Mouse (Mus musculus) midbrain, embryonic 11.5 days (tissue): Measurements from ENCODE around the gene Bex2. TPM values are rescaled to one million over a fixed set of nuclear protein-coding genes. Genes with fewer than 3 reads are reported as not detected.
"Not testable (repeated sequence)": the region's sequence is repeated elsewhere in the genome, so short reads cannot be mapped to it uniquely, and the experiment has no call there.

Experiments used
- ATAC-seq: fragments of 200-750 bp; cut with Nextera tagmentation; 2 replicates; pipeline ENCODE4 v1.8.0; 2017; ENCODE audit warnings: moderate TSS enrichment, moderate library complexity; ENCODE audit not compliant: low FRiP score
- DNase-seq: peaks from one replicate; pipeline ENCODE4 v3.0.0; 2015; ENCODE audit warnings: low spot score; ENCODE audit errors: missing footprints
- H3K27ac ChIP-seq: fragments of 300-500 bp; sonication (generic); 2 replicates; pipeline ENCODE4 v1.5.1; 2014; ENCODE audit warnings: low read depth, low read length
- H3K27me3 ChIP-seq: fragments of 300-500 bp; sonication (generic); 2 replicates; pipeline ENCODE4 v1.6.1; 2014; ENCODE audit warnings: mild to moderate bottlenecking, low read length, moderate library complexity, mixed read lengths; ENCODE audit not compliant: control insufficient read depth, insufficient read depth
- H3K36me3 ChIP-seq: fragments of 300-500 bp; sonication (generic); 2 replicates; pipeline ENCODE4 v1.6.1; 2014; ENCODE audit warnings: mild to moderate bottlenecking, low read length, moderate library complexity, mixed read lengths; ENCODE audit not compliant: control insufficient read depth, insufficient read depth
- H3K4me1 ChIP-seq: fragments of 300-500 bp; sonication (generic); 2 replicates; pipeline ENCODE4 v1.6.1; 2014; ENCODE audit warnings: low read length; ENCODE audit not compliant: control insufficient read depth, insufficient read depth
- H3K4me2 ChIP-seq: fragments of 300-500 bp; sonication (generic); 2 replicates; pipeline ENCODE4 v1.6.1; 2014; ENCODE audit warnings: mild to moderate bottlenecking, moderate library complexity
- H3K4me3 ChIP-seq: fragments of 300-500 bp; sonication (generic); 2 replicates; pipeline ENCODE4 v1.5.1; 2014; ENCODE audit warnings: low read depth, low read length
- H3K9ac ChIP-seq: fragments of 300-500 bp; sonication (generic); 2 replicates; pipeline ENCODE4 v1.6.1; 2014; ENCODE audit warnings: low read length
- H3K9me3 ChIP-seq: fragments of 300-500 bp; sonication (generic); 2 replicates; pipeline ENCODE4 v1.6.1; 2016; ENCODE audit warnings: low read length; ENCODE audit not compliant: control insufficient read depth
- WGBS: fragments of 180-500 bp; shearing (Covaris S2); extraction: QIAGEN DNeasy Blood & Tissue Kit; methylation state at CpG from one replicate; pipeline ENCODE4 v1.1.7; 2014; 5-methylcytosine and 5-hydroxymethylcytosine counted together
- polyA plus RNA-seq: library from polyadenylated mRNA; unstranded; fragments of >200 nt; fragmentation: Nextera tagmentation; extraction: Ambion mirVana; gene quantifications from 2 replicates; pipeline ENCODE4 v1.2.1, GENCODE M21; 2014

Gene Bex2
- 318 and 322 TPM in 2 replicates for polyA plus RNA-seq

DNA sequence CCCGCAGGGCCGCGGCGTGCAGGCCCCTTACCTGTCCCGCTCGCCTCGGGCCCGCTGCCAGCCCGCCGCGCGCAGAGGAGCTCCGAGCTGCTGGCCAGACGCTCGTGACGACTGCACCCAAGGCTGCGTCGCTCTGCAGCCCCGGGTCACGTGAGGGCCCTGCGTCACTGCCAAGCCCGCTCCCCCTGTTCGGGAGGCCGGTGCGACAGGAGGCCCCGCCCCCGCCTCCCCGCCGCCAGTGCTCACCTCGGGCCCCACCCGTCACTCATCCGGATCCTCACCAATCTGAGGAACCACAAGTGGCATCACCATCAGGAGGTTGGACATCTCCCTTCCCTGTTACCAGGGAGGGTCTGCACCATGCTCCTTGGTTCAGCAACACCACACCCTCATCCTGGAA, at the start of gene Bex2:
Bex2 (minus strand) TSS at position 217 of the 400 bp plus-strand sequence.
- H3K27me3 ChIP-seq, DNase-seq, H3K4me1 ChIP-seq, H3K9me3 ChIP-seq, H3K36me3 ChIP-seq: not testable (repeated sequence)
- no CpG with 5 or more reads among the region's 32 CpGs for WGBS
- Histone ChIP-seq H3K9ac (peak within 1 kb of the TSS; percentile 62), H3K4me3 (peak within 1 kb of the TSS; percentile 37), H3K27ac (peak within 1 kb of the TSS; percentile 22; the same call in 1 of the 2 replicates), H3K4me2 (peak within 1 kb of the TSS; percentile 33)
- ATAC-seq, result peak; percentile 98

- Histone ChIP-seq H3K9me3 (no peaks in the 10 kb centered on the region), H3K36me3 (no peaks in the 10 kb centered on the region), H3K27ac (peak overlapping the region; percentile 67), H3K9ac (peak overlapping the region; percentile 62), H3K4me3 (peak overlapping the region; percentile 32), H3K4me2 (peak overlapping the region; percentile 46), H3K27me3 (no peaks in the 10 kb centered on the region; the same call in 1 of the 2 replicates), H3K4me1 (no peaks in the 10 kb centered on the region)
- ATAC-seq (peak; percentile 99), DNase-seq (peak; percentile 97)
- 23% methylated on average over 23 of the region's 23 CpGs for WGBS
These were observed 47.5 kb upstream of the Bex2 start for GRCm38 (mm10) chrX:136115419-136115961.

- 47% methylated on average over 4 of the region's 4 CpGs for WGBS
- Histone ChIP-seq H3K9me3 (no peaks in the 10 kb centered on the region), H3K4me1 (no peaks in the 10 kb centered on the region), H3K27me3 (no peaks in the 10 kb centered on the region; the same call in 1 of the 2 replicates), H3K4me2 (peak overlapping the region; percentile 46), H3K9ac (no peak overlapping the region), H3K4me3 (no peak overlapping the region), H3K27ac (no peak overlapping the region), H3K36me3 (no peaks in the 10 kb centered on the region)
- DNase-seq (no peak), ATAC-seq (0 out of 2 replicates have a peak, but pooled peaks have one; percentile 1)
These were observed 47.0 kb upstream of the Bex2 start for GRCm38 (mm10) chrX:136115015-136115414.

GRCm38 (mm10) chrX:136107942-136108341, 39.9 kb upstream of the Bex2 start:
- no peak for ATAC-seq
- H3K27me3 ChIP-seq, result no peaks in the 10 kb centered on the region; the same call in 1 of the 2 replicates
- H3K9me3 ChIP-seq, result no peaks in the 10 kb centered on the region
- WGBS, result 48% methylated on average over 6 of the region's 6 CpGs
- no peak overlapping the region for H3K27ac ChIP-seq
- DNase-seq, result peak; percentile 89
- H3K4me1 ChIP-seq, result no peaks in the 10 kb centered on the region
- H3K4me2 ChIP-seq, result no peak overlapping the region
- H3K36me3 ChIP-seq, result no peaks in the 10 kb centered on the region
- no peak overlapping the region for H3K9ac ChIP-seq
- no peak overlapping the region for H3K4me3 ChIP-seq

DNA sequence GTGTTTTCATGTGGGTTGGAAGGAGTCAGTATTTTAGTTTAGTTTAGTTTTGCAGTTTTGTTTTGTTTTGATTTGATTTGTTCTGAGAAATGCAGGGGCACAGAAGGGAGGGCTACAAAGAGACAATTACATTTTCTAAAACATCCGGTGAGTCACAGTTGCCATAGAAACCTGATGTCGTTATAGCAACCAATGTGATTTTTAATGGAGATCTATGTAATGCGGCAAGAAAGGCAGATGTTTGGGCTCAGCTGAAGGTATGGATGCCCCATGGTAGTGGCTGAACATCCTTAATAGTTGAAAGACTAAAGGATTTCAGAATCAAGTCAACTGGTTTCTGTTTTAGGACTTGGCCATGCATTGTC, 36.7 kb upstream of the Bex2 start:
- Histone ChIP-seq H3K9ac (no peak overlapping the region), H3K9me3 (no peaks in the 10 kb centered on the region), H3K27me3 (no peaks in the 10 kb centered on the region; the same call in 1 of the 2 replicates), H3K27ac (no peak overlapping the region), H3K4me2 (no peak overlapping the region), H3K4me1 (no peaks in the 10 kb centered on the region), H3K36me3 (no peaks in the 10 kb centered on the region), H3K4me3 (no peak overlapping the region)
- ATAC-seq (no peak), DNase-seq (no peak)
- 55% methylated on average over 3 of the region's 3 CpGs for WGBS

DNA sequence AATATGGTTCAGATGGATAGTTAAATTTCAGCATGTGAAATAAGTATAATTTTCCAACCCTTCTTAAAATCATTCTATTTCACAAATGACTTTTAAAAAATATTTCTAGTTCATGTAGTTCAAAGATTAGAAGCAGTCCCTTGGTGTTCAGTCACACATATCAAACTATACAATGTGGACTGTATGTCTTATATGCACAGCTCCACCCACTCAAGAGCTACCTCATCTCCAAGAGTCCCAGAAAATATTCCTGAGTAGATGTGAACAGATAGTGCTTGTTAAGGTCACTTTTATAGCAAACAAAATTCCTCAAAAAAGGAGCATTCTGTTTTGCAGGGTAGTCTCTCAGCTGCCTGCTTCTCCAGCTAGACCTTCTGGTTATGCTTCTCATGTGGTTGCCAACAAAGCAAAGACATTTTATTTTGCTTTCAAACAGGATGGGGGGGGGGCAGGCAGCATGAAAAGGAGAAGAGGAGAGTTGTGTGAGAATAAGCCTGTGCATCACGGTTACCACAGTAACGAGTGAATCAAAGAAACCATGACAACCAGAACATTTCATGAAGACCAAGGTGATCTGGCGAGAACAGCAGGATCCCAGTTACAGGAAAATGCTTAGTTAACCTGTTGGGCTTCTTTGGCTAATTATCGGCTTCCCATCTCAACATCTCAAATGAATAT, 36.1 kb upstream of the Bex2 start:
- ATAC-seq, result no peak
- no peak overlapping the region for H3K27ac ChIP-seq

DNA sequence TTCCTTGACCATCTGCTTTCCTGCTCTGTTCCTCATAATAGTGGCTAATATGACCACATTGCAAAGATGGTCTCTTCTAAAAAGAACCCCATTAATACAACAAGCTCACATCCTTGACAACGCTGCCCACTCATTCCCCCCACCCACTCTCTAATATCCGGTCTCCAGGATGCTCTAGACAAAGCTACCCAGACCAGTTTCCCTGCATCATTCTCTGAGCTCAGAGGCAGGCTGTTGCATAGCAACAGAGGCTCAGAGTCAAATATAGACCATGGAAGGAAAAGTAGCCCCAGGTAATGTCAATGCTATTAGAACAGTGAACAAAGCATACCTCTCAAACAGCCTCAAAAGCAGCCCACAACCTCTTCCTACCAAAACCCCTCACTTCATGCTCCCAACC, 26.4 kb upstream of the Bex2 start:
- WGBS, result 49% methylated on average over 2 of the region's 2 CpGs
- Histone ChIP-seq H3K4me1 (no peaks in the 10 kb centered on the region), H3K4me3 (no peak overlapping the region), H3K9ac (no peak overlapping the region), H3K27me3 (no peaks in the 10 kb centered on the region), H3K9me3 (no peaks in the 10 kb centered on the region), H3K4me2 (no peak overlapping the region), H3K27ac (no peak overlapping the region), H3K36me3 (no peaks in the 10 kb centered on the region)
- no peak for ATAC-seq
- no peak for DNase-seq

More for the DNA sequence above, 36.1 kb upstream of the Bex2 start:
- no peak for DNase-seq
- H3K27me3 ChIP-seq, result no peaks in the 10 kb centered on the region
- no peaks in the 10 kb centered on the region for H3K9me3 ChIP-seq
- no peak overlapping the region for H3K9ac ChIP-seq
- WGBS, result 51% methylated on average over 4 of the region's 4 CpGs
- no peak overlapping the region for H3K4me2 ChIP-seq
- no peak overlapping the region for H3K4me3 ChIP-seq
- H3K4me1 ChIP-seq, result no peaks in the 10 kb centered on the region
- no peaks in the 10 kb centered on the region for H3K36me3 ChIP-seq

DNA sequence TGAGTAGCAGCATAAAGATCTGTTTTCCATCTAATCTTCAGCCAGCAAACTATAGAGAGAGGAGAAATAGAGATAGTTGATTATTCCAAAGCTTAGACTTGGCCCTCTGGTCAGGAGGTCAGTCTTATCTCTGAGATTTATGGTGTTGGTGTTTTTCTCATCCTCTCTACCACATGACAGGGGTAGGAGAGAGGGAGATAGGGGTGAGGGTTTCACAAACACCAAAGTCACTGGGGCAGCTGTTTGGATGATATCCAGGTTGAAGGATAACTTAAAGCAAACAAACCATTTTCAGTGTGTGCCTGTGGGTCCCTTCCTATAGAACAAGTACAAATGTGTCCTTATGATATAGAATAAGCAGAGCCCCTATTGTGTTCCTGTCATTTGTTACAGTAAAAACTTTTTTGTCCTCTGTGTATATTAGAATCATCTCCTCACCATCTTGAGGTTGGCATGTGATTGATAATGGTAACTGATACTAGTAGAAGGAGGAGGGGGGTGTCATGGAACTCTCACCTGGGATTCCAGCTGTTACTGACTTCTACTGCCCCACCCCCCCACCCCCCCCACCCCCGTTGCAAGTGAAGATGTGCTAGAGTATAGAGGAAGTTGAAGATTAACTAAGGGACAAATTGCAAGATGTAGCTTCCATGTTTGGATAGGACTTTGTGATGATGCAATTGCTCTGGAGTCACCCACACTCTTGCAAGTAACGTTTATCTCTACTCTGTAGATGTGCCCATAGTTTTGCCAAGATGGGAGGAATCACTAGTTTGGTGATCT, 24.7 kb upstream of the Bex2 start:
- ATAC-seq (no peak), DNase-seq (no peak)
- no peaks in the 10 kb centered on the region for H3K4me1 ChIP-seq
- H3K27ac ChIP-seq, result no peak overlapping the region
- H3K4me2 ChIP-seq, result no peak overlapping the region
- H3K9ac ChIP-seq, result no peak overlapping the region
- WGBS, result 43% methylated on average over 2 of the region's 2 CpGs
- no peaks in the 10 kb centered on the region for H3K27me3 ChIP-seq
- no peaks in the 10 kb centered on the region for H3K36me3 ChIP-seq
- H3K9me3 ChIP-seq, result no peaks in the 10 kb centered on the region
- no peak overlapping the region for H3K4me3 ChIP-seq

DNA sequence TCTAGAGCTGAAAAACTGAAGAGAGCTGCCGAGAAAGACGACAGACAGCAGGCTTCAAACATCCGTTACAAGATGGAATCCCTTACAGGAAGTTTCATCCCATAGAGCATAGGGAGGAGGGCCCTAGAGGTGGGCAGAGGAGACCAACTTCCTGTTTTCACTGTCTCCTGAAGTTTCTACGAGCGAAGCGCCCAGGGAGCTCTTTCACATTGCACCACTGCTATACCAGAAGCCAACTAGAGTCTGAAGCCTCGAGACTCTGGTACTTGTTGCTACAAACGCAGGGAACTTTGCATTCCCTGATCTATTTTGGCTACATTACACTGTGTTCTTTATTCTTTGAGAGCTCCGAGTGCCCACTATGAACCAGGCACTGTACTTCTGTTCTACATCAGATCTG, 17.1 kb upstream of the Bex2 start, which contains the start of gene Nxf3:
Nxf3 (minus strand) TSS at position 101 of the 400 bp plus-strand sequence.
- Histone ChIP-seq H3K27me3 (no peaks in the 10 kb centered on the region), H3K4me1 (no peaks in the 10 kb centered on the region), H3K36me3 (no peaks in the 10 kb centered on the region), H3K9me3 (no peaks in the 10 kb centered on the region), H3K27ac (no peak within 1 kb of the TSS), H3K9ac (no peak within 1 kb of the TSS), H3K4me2 (no peak within 1 kb of the TSS), H3K4me3 (no peak within 1 kb of the TSS)
- WGBS, result 82% methylated on average over 9 of the region's 9 CpGs
- no peak for DNase-seq
- ATAC-seq, result no peak
